Mouse (Mus musculus) embryonic fibroblast, embryonic 13.5 days (primary cell): Measurements from ENCODE around the gene Gm5148. TPM values are rescaled to one million over a fixed set of nuclear protein-coding genes. Genes with fewer than 3 reads are reported as not detected.

Source experiments
- H3K27ac ChIP-seq: 2 replicates; pipeline ENCODE4 v1.5.1; 2012; ENCODE audit warnings: low read length, control low read depth, inconsistent platforms; ENCODE audit not compliant: insufficient read depth
- H3K4me1 ChIP-seq: 2 replicates; pipeline ENCODE4 v1.6.1; 2011; ENCODE audit warnings: low read length; ENCODE audit not compliant: control insufficient read depth, insufficient read depth
- H3K4me3 ChIP-seq: 2 replicates; pipeline ENCODE4 v1.5.1; 2011; ENCODE audit warnings: mild to moderate bottlenecking, control low read depth, low read length; ENCODE audit not compliant: insufficient read depth
- CTCF ChIP-seq: IDR thresholded peaks from 2 replicates; pipeline ENCODE4 v1.5.1; 2011; ENCODE audit warnings: mild to moderate bottlenecking, control low read depth, low read length, moderate library complexity, borderline replicate concordance; ENCODE audit not compliant: insufficient read depth
- POLR2A ChIP-seq: IDR thresholded peaks from 2 replicates; pipeline ENCODE4 v1.6.1; 2011; ENCODE audit warnings: low read depth, mild to moderate bottlenecking, control low read depth, low read length, moderate library complexity
- polyA plus RNA-seq: library from polyadenylated mRNA; stranded (reverse); fragments of >200 nt; gene quantifications from 2 replicates; pipeline ENCODE4 v1.2.4, GENCODE M21; 2011; ENCODE audit warnings: low read depth; ENCODE audit not compliant: missing spikeins, insufficient read length

The Gm5148 gene
- polyA plus RNA-seq, 1 experiment = 1.4 TPM

DNA sequence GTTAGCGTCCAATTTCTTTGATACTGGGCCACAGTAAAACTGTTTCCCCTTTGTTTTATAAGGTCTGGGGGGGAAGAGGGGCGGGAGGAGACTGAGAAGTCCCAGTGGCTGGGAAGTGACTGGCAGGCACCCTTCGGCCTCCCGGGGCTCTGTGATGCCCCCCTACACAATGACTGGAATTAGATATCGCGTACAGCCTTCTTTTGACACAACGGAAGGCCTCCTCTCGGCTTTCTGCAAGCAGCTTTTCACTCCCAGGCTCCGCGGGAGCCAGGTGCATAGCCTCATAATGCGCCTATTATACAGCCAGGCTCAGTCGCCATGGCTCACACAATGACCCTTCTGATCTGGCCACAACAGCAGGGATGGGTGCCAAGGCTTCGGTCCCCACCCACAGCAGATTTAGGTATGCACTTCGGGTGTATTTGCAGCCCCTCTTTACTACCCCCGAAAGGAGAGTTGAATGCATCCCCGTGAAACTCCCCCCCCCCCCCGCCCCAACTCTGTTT, 574 bp downstream of the Gm5148 start:
- Histone ChIP-seq H3K4me3 (no peak overlapping the region), H3K4me1 (0 out of 2 replicates have a peak, but pooled peaks cover 3% of the 10 kb centered on the region), H3K27ac (no peak overlapping the region)
- TF ChIP-seq CTCF = no peak
- no peak for TF ChIP-seq POLR2A

DNA sequence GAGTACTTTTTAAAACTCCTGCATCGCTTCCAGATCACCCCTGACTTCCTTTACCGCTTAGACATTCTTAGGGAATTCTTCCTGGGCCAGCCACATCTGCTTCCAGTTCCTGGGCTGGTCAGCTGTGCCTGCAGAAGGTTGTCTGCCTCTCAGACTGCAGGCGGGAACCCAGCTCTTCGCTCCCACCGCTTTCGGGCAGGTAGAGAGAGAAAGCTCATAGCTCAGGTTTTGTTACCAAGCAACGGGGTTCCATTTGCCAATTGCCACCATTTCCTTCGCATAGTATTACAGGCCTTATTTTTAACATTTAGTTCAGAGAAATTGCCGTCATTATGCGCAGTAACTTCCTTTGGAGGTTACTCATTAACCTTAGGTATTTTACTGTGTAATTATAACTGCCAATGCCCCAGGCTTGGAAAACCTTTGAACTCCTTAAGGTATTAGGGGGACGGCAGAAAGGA, 1.2 kb downstream of the Gm5148 start:
- Histone ChIP-seq H3K4me1 (0 out of 2 replicates have a peak, but pooled peaks cover 3% of the 10 kb centered on the region), H3K27ac (no peak overlapping the region), H3K4me3 (no peak overlapping the region)
- TF ChIP-seq POLR2A (no peak), CTCF (no peak)

- Histone ChIP-seq H3K27ac (no peak overlapping the region), H3K4me1 (0 out of 2 replicates have a peak, but pooled peaks cover 3% of the 10 kb centered on the region), H3K4me3 (no peak overlapping the region)
- no peak for TF ChIP-seq POLR2A
- TF ChIP-seq CTCF = no peak
Measured at GRCm38 (mm10) chr3:37722487-37723060, 1.7 kb downstream of the Gm5148 start.

- TF ChIP-seq CTCF = no peak
- TF ChIP-seq POLR2A = no peak
- peaks cover 6% of the 10 kb centered on the region; the same call in 1 of the 2 replicates for H3K4me1 ChIP-seq
- no peak overlapping the region for H3K4me3 ChIP-seq
- no peak overlapping the region for H3K27ac ChIP-seq
Measured at GRCm38 (mm10) chr3:37716992-37717391, 7.3 kb downstream of the Gm5148 start.

- TF ChIP-seq CTCF (no peak), POLR2A (no peak)
Measured at GRCm38 (mm10) chr3:37715734-37716133, 8.6 kb downstream of the Gm5148 start.

GRCm38 (mm10) chr3:37712501-37712900, 11.8 kb downstream of the Gm5148 start:
- H3K4me3 ChIP-seq = no peak overlapping the region
- peak overlapping the region; percentile 45 for H3K27ac ChIP-seq
- TF ChIP-seq CTCF (no peak), POLR2A (no peak)
- H3K4me1 ChIP-seq = peaks cover 6% of the 10 kb centered on the region; the same call in 1 of the 2 replicates

More at GRCm38 (mm10) chr3:37715734-37716133, 8.6 kb downstream of the Gm5148 start:
- Histone ChIP-seq H3K4me1 (peaks cover 6% of the 10 kb centered on the region; the same call in 1 of the 2 replicates), H3K27ac (no peak overlapping the region), H3K4me3 (no peak overlapping the region)

- TF ChIP-seq CTCF (no peak), POLR2A (no peak)
- H3K4me1 ChIP-seq = peaks cover 6% of the 10 kb centered on the region; the same call in 1 of the 2 replicates
- no peak overlapping the region for H3K4me3 ChIP-seq
- H3K27ac ChIP-seq = no peak overlapping the region
Measured at GRCm38 (mm10) chr3:37711639-37712038, 12.7 kb downstream of the Gm5148 start.

DNA sequence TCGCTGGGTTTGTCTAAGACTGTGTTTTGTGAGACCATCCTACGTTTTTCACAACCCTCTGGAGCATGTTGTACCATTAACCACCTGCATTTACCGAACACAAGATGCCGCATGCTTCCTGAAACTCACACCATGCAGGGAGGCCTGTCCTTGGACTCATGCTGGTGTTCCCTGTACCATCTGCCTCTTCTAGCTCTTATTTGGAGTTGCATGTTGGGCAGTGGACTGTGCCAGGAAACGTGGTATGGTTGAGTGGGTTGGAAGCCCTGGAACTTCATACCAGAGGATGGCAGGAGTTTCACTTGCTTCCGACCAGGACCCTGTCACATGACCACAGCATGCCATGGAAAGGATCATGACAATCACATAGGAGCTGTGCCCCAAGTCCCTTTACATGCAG, 16.5 kb downstream of the Gm5148 start:
- no peak overlapping the region for H3K27ac ChIP-seq
- no peak overlapping the region for H3K4me3 ChIP-seq
- TF ChIP-seq POLR2A (no peak), CTCF (no peak)
- H3K4me1 ChIP-seq = peaks cover 4% of the 10 kb centered on the region; the same call in 1 of the 2 replicates

GRCm38 (mm10) chr3:37706439-37706838, 17.9 kb downstream of the Gm5148 start:
- Histone ChIP-seq H3K4me3 (no peak overlapping the region), H3K4me1 (no peaks in the 10 kb centered on the region), H3K27ac (no peak overlapping the region)
- no peak for TF ChIP-seq POLR2A
- no peak for TF ChIP-seq CTCF

DNA sequence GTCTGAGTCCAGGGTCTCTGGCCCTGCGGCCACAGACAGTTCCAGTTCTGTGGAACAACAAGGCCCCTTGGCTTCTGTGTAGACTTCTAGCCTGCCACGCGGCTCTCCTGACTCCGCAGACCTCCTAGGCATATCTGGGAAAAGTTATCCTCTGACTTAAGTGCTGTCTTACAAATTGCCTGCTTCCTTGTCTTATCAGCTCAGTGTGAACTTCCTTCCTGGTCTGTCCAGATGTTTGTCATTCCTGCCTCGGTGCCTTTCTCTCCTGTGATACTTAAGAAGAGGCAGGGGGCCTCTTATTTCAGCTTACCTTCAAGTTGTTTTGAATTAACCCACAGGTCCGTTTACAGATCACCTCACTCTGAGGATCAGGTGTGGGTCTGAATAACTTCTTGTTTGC, 18.9 kb downstream of the Gm5148 start:
- Histone ChIP-seq H3K27ac (no peak overlapping the region), H3K4me3 (no peak overlapping the region), H3K4me1 (no peaks in the 10 kb centered on the region)
- TF ChIP-seq CTCF = no peak
- TF ChIP-seq POLR2A = no peak
